Mouse (Mus musculus): ENCODE measurements around the gene Nfkbil1. TPM values are rescaled to one million over a fixed set of nuclear protein-coding genes. Genes with fewer than 3 reads are reported as not detected.

The Nfkbil1 gene
- polyA plus RNA-seq, 1 experiment from 2014 or later: 9.4 TPM

DNA sequence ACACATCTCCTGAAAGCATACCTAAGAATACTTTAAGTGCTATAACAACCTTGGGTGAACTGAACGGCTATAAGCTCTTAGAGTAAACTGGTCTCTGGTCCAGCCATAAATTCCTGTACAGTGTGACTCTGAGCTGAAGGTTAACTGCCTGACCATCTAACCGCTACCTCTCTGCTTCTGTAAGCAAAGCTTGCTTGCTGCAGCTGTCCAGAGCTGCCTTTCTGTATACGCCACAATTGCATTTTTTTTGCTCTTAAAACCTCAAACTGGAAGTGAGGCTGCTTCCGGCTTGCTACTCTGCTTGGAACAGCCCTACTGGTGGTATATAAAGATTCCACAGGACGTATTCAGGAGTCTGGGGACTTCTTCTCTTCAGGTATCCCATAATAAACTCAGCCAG is 2.9 kb downstream of the Nfkbil1 start:
- Histone ChIP-seq H3K4me2 (ENCODE audit: low read length) (no peak overlapping the region), H3K27ac (ENCODE audit: low read length) (no peak overlapping the region), H3K4me3 (ENCODE audit: low read depth, low read length) (no peak overlapping the region), H3K9ac (ENCODE audit: low read depth, low read length) (no peak overlapping the region), H3K36me3 (ENCODE audit: control insufficient read depth, insufficient read depth, low read length) (peaks cover 11% of the 10 kb centered on the region), H3K27me3 (ENCODE audit: control insufficient read depth, insufficient read depth, low read depth, low read length) (no peaks in the 10 kb centered on the region), H3K4me1 (ENCODE audit: control insufficient read depth, insufficient read depth, low read length) (peaks cover 22% of the 10 kb centered on the region), H3K9me3 (replicated peaks; ENCODE audit: control insufficient read depth, low read length, poor library complexity, severe bottlenecking) (no peaks in the 10 kb centered on the region)
- 92% methylated on average over 5 of the region's 5 CpGs for WGBS
- ATAC-seq: no peak

GRCm38 (mm10) chr17:35232043-35232442 is 3.5 kb downstream of the Nfkbil1 start:
- H3K4me3 ChIP-seq (ENCODE audit: low read depth, low read length): no peak overlapping the region
- H3K4me2 ChIP-seq (ENCODE audit: low read length): peak overlapping the region; percentile 2; the same call in 1 of the 2 replicates
- peaks cover 11% of the 10 kb centered on the region for H3K36me3 ChIP-seq (ENCODE audit: control insufficient read depth, insufficient read depth, low read length)
- H3K9me3 ChIP-seq (replicated peaks; ENCODE audit: control insufficient read depth, low read length, poor library complexity, severe bottlenecking): no peaks in the 10 kb centered on the region
- H3K27me3 ChIP-seq (ENCODE audit: control insufficient read depth, insufficient read depth, low read depth, low read length): no peaks in the 10 kb centered on the region
- H3K9ac ChIP-seq (ENCODE audit: low read depth, low read length): no peak overlapping the region
- WGBS: 13% methylated on average over 12 of the region's 12 CpGs
- ATAC-seq: no peak
- H3K4me1 ChIP-seq (ENCODE audit: control insufficient read depth, insufficient read depth, low read length): peaks cover 17% of the 10 kb centered on the region
- no peak overlapping the region for H3K27ac ChIP-seq (ENCODE audit: low read length)

DNA sequence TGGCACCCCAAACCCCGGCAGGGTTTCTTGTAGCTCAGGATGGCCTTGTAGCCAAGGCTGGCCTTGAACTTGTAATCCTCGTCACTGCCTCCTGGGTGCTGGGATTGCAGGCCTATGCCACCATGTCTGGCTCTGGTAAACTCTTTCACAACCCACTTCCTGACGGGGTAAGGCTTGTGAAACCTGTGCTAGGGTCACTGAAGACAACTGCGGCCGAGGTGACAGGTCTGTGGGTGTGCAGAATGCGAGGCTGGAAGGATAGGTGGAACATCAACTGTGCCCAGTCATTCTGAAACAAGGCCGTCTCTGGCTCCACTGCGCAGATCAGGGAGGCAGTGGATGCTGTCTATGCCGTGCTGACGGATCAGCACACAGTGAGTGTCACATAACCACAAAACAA is 4.6 kb downstream of the Nfkbil1 start:
- no peak overlapping the region for H3K9ac ChIP-seq (ENCODE audit: low read depth, low read length)
- H3K36me3 ChIP-seq (ENCODE audit: control insufficient read depth, insufficient read depth, low read length): peaks cover 11% of the 10 kb centered on the region
- H3K9me3 ChIP-seq (replicated peaks; ENCODE audit: control insufficient read depth, low read length, poor library complexity, severe bottlenecking): no peaks in the 10 kb centered on the region
- no peak for ATAC-seq
- H3K4me3 ChIP-seq (ENCODE audit: low read depth, low read length): no peak overlapping the region
- no peaks in the 10 kb centered on the region for H3K27me3 ChIP-seq (ENCODE audit: control insufficient read depth, insufficient read depth, low read depth, low read length)
- 94% methylated on average over 10 of the region's 10 CpGs for WGBS
- no peak overlapping the region for H3K27ac ChIP-seq (ENCODE audit: low read length)
- H3K4me2 ChIP-seq (ENCODE audit: low read length): no peak overlapping the region
- H3K4me1 ChIP-seq (ENCODE audit: control insufficient read depth, insufficient read depth, low read length): peaks cover 14% of the 10 kb centered on the region

DNA sequence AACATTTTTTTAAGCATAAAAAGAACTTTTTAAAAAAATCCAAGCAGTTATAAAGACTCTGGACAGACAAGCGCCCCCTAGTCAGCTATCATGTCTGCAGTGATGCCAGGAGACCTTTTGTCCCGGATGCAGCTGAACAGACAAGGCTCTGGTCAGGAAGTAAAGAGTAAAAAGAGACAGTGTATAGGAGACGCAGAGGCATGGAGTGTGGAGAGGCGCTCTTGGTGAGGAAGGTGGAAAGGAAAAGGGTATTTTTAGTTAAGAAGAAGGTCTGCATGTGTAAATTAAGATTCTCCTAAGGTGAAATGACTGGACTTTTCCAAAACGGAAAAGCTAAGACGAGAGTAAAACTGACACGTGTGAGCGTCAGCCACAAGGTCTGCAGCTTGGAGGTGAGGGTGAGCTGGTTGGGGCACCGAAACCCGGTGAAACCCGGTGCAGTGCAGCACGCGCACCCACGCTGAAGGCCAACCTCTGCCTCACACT is 9.0 kb downstream of the Nfkbil1 start:
- no peak for ATAC-seq
- Histone ChIP-seq H3K4me2 (ENCODE audit: low read length) (no peak overlapping the region), H3K27me3 (ENCODE audit: control insufficient read depth, insufficient read depth, low read depth, low read length) (no peaks in the 10 kb centered on the region), H3K9me3 (replicated peaks; ENCODE audit: control insufficient read depth, low read length, poor library complexity, severe bottlenecking) (no peaks in the 10 kb centered on the region), H3K27ac (ENCODE audit: low read length) (no peak overlapping the region), H3K4me1 (ENCODE audit: control insufficient read depth, insufficient read depth, low read length) (no peaks in the 10 kb centered on the region; the same call in 1 of the 2 replicates), H3K4me3 (ENCODE audit: low read depth, low read length) (no peak overlapping the region), H3K36me3 (ENCODE audit: control insufficient read depth, insufficient read depth, low read length) (peaks cover 10% of the 10 kb centered on the region), H3K9ac (ENCODE audit: low read depth, low read length) (no peak overlapping the region)
- 82% methylated on average over 14 of the region's 14 CpGs for WGBS

DNA sequence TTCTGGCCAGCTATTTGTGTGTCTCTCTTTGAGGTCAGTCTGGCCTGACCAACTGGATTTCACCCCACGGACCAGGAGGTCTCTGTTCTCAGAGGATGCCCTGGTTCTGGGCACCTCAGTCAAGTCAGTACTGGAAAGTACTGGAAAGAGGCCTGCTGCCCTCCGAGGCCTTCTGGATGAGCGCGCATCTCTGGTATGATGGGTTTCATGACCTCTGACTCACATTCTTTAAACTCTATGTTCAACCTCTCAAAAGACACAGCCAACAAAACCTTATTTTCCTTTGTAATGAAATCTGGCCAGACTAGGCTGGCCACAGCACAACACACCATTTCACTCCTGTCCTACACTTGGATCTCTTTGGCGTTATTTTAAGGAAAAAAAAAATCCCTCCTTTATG is 10.1 kb downstream of the Nfkbil1 start:
- 96% methylated on average over 5 of the region's 5 CpGs for WGBS
- ATAC-seq: no peak
- Histone ChIP-seq H3K27me3 (ENCODE audit: control insufficient read depth, insufficient read depth, low read depth, low read length) (no peaks in the 10 kb centered on the region), H3K36me3 (ENCODE audit: control insufficient read depth, insufficient read depth, low read length) (peaks cover 10% of the 10 kb centered on the region), H3K9me3 (replicated peaks; ENCODE audit: control insufficient read depth, low read length, poor library complexity, severe bottlenecking) (no peaks in the 10 kb centered on the region), H3K4me3 (ENCODE audit: low read depth, low read length) (no peak overlapping the region), H3K4me2 (ENCODE audit: low read length) (no peak overlapping the region), H3K4me1 (ENCODE audit: control insufficient read depth, insufficient read depth, low read length) (no peaks in the 10 kb centered on the region), H3K27ac (ENCODE audit: low read length) (no peak overlapping the region), H3K9ac (ENCODE audit: low read depth, low read length) (no peak overlapping the region)

- H3K9ac ChIP-seq (ENCODE audit: low read depth, low read length): no peak overlapping the region
- no peak for ATAC-seq
- H3K4me3 ChIP-seq (ENCODE audit: low read depth, low read length): no peak overlapping the region
- H3K27me3 ChIP-seq (ENCODE audit: control insufficient read depth, insufficient read depth, low read depth, low read length): no peaks in the 10 kb centered on the region
- H3K9me3 ChIP-seq (replicated peaks; ENCODE audit: control insufficient read depth, low read length, poor library complexity, severe bottlenecking): no peaks in the 10 kb centered on the region
- H3K27ac ChIP-seq (ENCODE audit: low read length): no peak overlapping the region
- H3K4me1 ChIP-seq (ENCODE audit: control insufficient read depth, insufficient read depth, low read length): no peaks in the 10 kb centered on the region
- WGBS: 92% methylated on average over 4 of the region's 4 CpGs
- no peak overlapping the region for H3K4me2 ChIP-seq (ENCODE audit: low read length)
- H3K36me3 ChIP-seq (ENCODE audit: control insufficient read depth, insufficient read depth, low read length): peaks cover 15% of the 10 kb centered on the region
Measured at GRCm38 (mm10) chr17:35224641-35225040, 11.0 kb downstream of the Nfkbil1 start.

GRCm38 (mm10) chr17:35222299-35222698 is 13.3 kb downstream of the Nfkbil1 start:
- Histone ChIP-seq H3K4me2 (ENCODE audit: low read length) (no peak overlapping the region), H3K36me3 (ENCODE audit: control insufficient read depth, insufficient read depth, low read length) (peaks cover 11% of the 10 kb centered on the region; the same call in 1 of the 2 replicates), H3K9ac (ENCODE audit: low read depth, low read length) (no peak overlapping the region), H3K27me3 (ENCODE audit: control insufficient read depth, insufficient read depth, low read depth, low read length) (no peaks in the 10 kb centered on the region), H3K9me3 (replicated peaks; ENCODE audit: control insufficient read depth, low read length, poor library complexity, severe bottlenecking) (no peaks in the 10 kb centered on the region), H3K4me3 (ENCODE audit: low read depth, low read length) (no peak overlapping the region), H3K27ac (ENCODE audit: low read length) (no peak overlapping the region), H3K4me1 (ENCODE audit: control insufficient read depth, insufficient read depth, low read length) (no peaks in the 10 kb centered on the region)
- no peak for ATAC-seq
- 86% methylated on average over 6 of the region's 6 CpGs for WGBS

DNA sequence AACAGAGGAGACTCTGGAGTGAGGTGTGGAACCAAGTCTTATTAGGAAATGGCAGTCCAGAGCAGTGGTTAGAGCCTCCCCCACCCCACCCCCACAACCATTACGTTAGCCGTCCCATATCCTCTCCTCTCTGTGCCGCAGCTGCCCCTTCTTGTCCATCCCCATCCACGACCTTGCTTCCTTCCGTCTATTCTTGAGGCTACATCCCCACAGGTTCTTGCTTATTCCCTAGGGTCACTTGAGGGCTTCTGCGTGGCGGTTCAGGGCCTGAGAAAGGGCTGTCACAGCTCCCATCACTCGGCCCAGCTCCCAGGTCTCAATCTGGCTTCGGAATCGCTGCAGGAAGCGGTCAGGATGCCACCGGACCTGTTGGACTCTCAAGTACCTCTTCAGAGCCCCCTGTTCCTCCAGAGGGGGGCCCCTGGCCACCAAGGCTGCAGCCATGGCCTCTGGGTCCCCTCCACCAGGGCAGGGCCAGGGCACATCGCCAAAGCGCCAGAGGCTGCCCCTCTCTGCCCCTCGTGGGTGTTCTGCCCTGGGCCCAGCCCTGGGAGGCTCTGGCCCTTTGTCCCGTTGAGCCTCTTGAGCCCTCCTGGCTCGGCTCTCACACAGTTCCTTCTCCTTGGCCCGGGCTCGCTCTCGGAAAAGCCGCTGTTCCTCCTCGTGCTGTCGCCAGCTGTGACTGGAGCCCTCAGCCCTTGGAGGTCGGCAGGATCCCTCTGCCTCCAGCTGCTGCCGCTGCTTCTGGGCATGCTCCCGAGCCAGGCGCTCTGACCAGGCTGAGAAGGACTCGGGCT is 15.2 kb downstream of the Nfkbil1 start, which contains the start of gene Gm16181:
TSS of gene Gm16181 (plus strand) at position 679 of the 797 bp plus-strand sequence.
- no peaks in the 10 kb centered on the region for H3K4me1 ChIP-seq (ENCODE audit: control insufficient read depth, insufficient read depth, low read length)
- H3K27ac ChIP-seq (ENCODE audit: low read length): no peak within 1 kb of the TSS
- H3K27me3 ChIP-seq (ENCODE audit: control insufficient read depth, insufficient read depth, low read depth, low read length): no peaks in the 10 kb centered on the region
- ATAC-seq: no peak
- no peaks in the 10 kb centered on the region for H3K9me3 ChIP-seq (replicated peaks; ENCODE audit: control insufficient read depth, low read length, poor library complexity, severe bottlenecking)
- H3K4me2 ChIP-seq (ENCODE audit: low read length): no peak within 1 kb of the TSS
- no peak within 1 kb of the TSS for H3K9ac ChIP-seq (ENCODE audit: low read depth, low read length)
- peaks cover 11% of the 10 kb centered on the region; the same call in 1 of the 2 replicates for H3K36me3 ChIP-seq (ENCODE audit: control insufficient read depth, insufficient read depth, low read length)
- WGBS: 77% methylated on average over 28 of the region's 28 CpGs
- H3K4me3 ChIP-seq (ENCODE audit: low read depth, low read length): no peak within 1 kb of the TSS

DNA sequence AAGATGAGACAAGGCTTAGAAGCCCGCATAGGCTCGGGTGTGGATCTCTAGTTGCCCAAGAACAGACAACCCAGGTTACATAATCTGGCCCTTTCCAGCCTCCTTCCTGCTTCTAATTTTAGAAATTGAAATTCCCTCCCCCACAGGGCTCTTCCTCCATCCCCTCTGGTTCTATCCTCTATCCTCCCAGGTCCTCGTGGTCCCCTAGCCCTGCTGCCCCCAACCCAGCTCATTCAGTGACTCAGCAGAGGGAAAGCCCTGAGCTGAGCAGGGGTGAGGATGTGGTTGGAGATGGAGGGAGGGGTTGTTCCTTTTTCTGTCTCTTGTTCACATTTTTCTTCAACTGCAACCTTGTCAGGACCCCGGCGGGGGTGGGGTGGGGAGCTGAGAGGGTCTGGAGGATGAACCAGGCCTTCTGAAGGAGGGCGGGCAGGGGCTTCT is 16.0 kb downstream of the Nfkbil1 start:
- Histone ChIP-seq H3K4me2 (ENCODE audit: low read length) (no peak overlapping the region), H3K36me3 (ENCODE audit: control insufficient read depth, insufficient read depth, low read length) (peaks cover 8% of the 10 kb centered on the region; the same call in 1 of the 2 replicates)
- WGBS: 91% methylated on average over 6 of the region's 6 CpGs

More for the DNA sequence above, 16.0 kb downstream of the Nfkbil1 start:
- no peak overlapping the region for H3K27ac ChIP-seq (ENCODE audit: low read length)
- H3K9me3 ChIP-seq (replicated peaks; ENCODE audit: control insufficient read depth, low read length, poor library complexity, severe bottlenecking): no peaks in the 10 kb centered on the region
- no peak for ATAC-seq
- no peaks in the 10 kb centered on the region for H3K27me3 ChIP-seq (ENCODE audit: control insufficient read depth, insufficient read depth, low read depth, low read length)
- no peak overlapping the region for H3K4me3 ChIP-seq (ENCODE audit: low read depth, low read length)
- H3K9ac ChIP-seq (ENCODE audit: low read depth, low read length): no peak overlapping the region
- no peaks in the 10 kb centered on the region for H3K4me1 ChIP-seq (ENCODE audit: control insufficient read depth, insufficient read depth, low read length)

All from midbrain, embryonic 16.5 days (tissue).